8 mouse cellular contexts compared by ENCODE assay signal in genomic region chr6:56714574-56715269, GRCm38 (mm10). TPM values are rescaled to one million over a fixed set of nuclear protein-coding genes. Genes with fewer than 3 reads are reported as not detected.
DNase-seq lines count a peak whose midpoint lies in the region; ATAC-seq lines count a peak whose summit lies in the region.

TSS of gene Avl9 (plus strand) at chr6:56714899.

- under 1% methylated on average over 64 of the region's 64 CpGs for WGBS in hindbrain, embryonic 14.5 days

- H3K4me3 ChIP-seq in hindbrain, embryonic 14.5 days (replicated peaks; ENCODE audit: low read length), result peak within 1 kb of the TSS; percentile 66

- ATAC-seq in hindbrain, embryonic 14.5 days (ENCODE audit: low FRiP score), result peak; percentile 97

- no peaks in the 10 kb centered on the region for H3K36me3 ChIP-seq in hindbrain, embryonic 14.5 days (replicated peaks; ENCODE audit: control insufficient read depth, insufficient read depth)

- peak within 1 kb of the TSS; percentile 79 for H3K4me2 ChIP-seq in hindbrain, embryonic 14.5 days (replicated peaks)

- H3K9ac ChIP-seq in hindbrain, embryonic 14.5 days, result peak within 1 kb of the TSS; percentile 86

- peaks cover 20% of the 10 kb centered on the region for H3K4me1 ChIP-seq in hindbrain, embryonic 14.5 days (replicated peaks; ENCODE audit: control insufficient read depth, insufficient read depth, low read length)

- H3K27ac ChIP-seq in hindbrain, embryonic 14.5 days, result peak within 1 kb of the TSS; percentile 92

- H3K27me3 ChIP-seq in hindbrain, embryonic 14.5 days (ENCODE audit: control insufficient read depth, insufficient read depth, low read length), result no peaks in the 10 kb centered on the region

- peak; percentile 96 for DNase-seq in R1 (ENCODE audit: low read depth, low spot score)
- peak; percentile 96 to 98 for DNase-seq in cerebellum, postnatal 25 days
- DNase-seq in frontal cortex, postnatal 25 days (ENCODE audit: low spot score in 2 of 2), result peak; percentile 90 to 91
- DNase-seq in hindbrain, embryonic 14.5 days (ENCODE audit: low spot score), result peak; percentile 93
- peak; percentile 96 to 97 for DNase-seq in layer of hippocampus, postnatal 36 days
- DNase-seq in lung, postnatal 36 days, result peak; percentile 99
- DNase-seq in retina, postnatal 1 day, result peak; percentile 97
- DNase-seq in urinary bladder, adult 18-20 months (ENCODE audit: low spot score in 2 of 2), result peak; percentile 97 to 99

- no peaks in the 10 kb centered on the region for H3K9me3 ChIP-seq in hindbrain, embryonic 14.5 days (ENCODE audit: control insufficient read depth, low read length)

RNA-seq across cellular contexts. Expression of gene Avl9, which starts in this region (rescaled TPM):
- 40.2 and 41.8 TPM in 2 replicates for polyA plus RNA-seq in hindbrain, embryonic 14.5 days (2014; fragmentation: Nextera tagmentation; extraction: Ambion mirVana)
- total RNA-seq in layer of hippocampus, postnatal 36 days (2021), result 10 to 100 TPM; 43.0 to 48.0 TPM

Comparison
In these comparisons a context has a peak if more than half of its experiments do, and no peak if none do; other contexts are left out.
1. Peak in every context shown above with its lines: DNase-seq, ATAC-seq, H3K4me3 ChIP-seq and H3K27ac ChIP-seq.